Mouse (Mus musculus) heart, postnatal 10 days (tissue): Measurements from ENCODE around the gene Gm44596. TPM values are rescaled to one million over a fixed set of nuclear protein-coding genes. Genes with fewer than 3 reads are reported as not detected.

Experiments
- total RNA-seq, 2 experiments: library from RNA; stranded (reverse); gene quantifications; 2 replicates each; pipeline ENCODE4 v1.2.3; 2021

Gene Gm44596
- total RNA-seq, 2 experiments from 2014 or later = not detected

Other genes with a start within 250 kb of the Gm44596 start
- gene Tspan9, start 231.9 kb upstream of the Gm44596 start, total RNA-seq = 100 to 1,000 TPM; 184 to 197 TPM
- 1 to 10 TPM; 5.7 to 6.1 TPM for gene Tead4, start 74.7 kb upstream of the Gm44596 start, total RNA-seq
- gene Tulp3, start 19.7 kb upstream of the Gm44596 start, total RNA-seq = 1 to 10 TPM; 8.7 to 8.9 TPM
- 10 to 100 TPM; 14.7 to 15.3 TPM for gene Rhno1, start 12.6 kb upstream of the Gm44596 start, total RNA-seq
- 10 to 100 TPM; 10.4 to 14.1 TPM for gene Foxm1, start 12.5 kb upstream of the Gm44596 start, total RNA-seq
- gene Tex52, start within 50 bp of the Gm44596 start, total RNA-seq = not detected
- 1 to 10 TPM; 3.6 TPM for gene Nrip2, start 23.8 kb downstream of the Gm44596 start, total RNA-seq
- 10 to 100 TPM; 21.5 to 30.8 TPM for gene Itfg2, start 49.4 kb downstream of the Gm44596 start, total RNA-seq
- gene Fkbp4, start 63.2 kb downstream of the Gm44596 start, total RNA-seq = 100 to 1,000 TPM; 202 to 247 TPM
- 1 to 10 TPM in 1 of 2 experiments, under 1 TPM in 1; 0.50 to 1.3 TPM for gene Pzp, start 151.2 kb downstream of the Gm44596 start, total RNA-seq
- not detected for gene A2ml1, start 206.1 kb downstream of the Gm44596 start, total RNA-seq
- gene Klrb1a, start 248.0 kb downstream of the Gm44596 start, total RNA-seq = not detected